Mouse (Mus musculus) heart, postnatal 0 days (tissue): ENCODE measurements at regions not wholly inside any gene's neighbourhood (a gene's known extent, or its start where the extent isn't known, plus 50 kb on each side); places are given as distances from the start of the nearest gene placed in this dataset.

Experiments used
- ATAC-seq: fragments of 200-750 bp; cut with Nextera tagmentation; 2 replicates; pipeline ENCODE4 v1.8.0; 2017; ENCODE audit warnings: low read depth, moderate number of reproducible peaks, moderate library complexity; ENCODE audit not compliant: insufficient read depth
- DNase-seq: peaks from one replicate; pipeline ENCODE4 v3.0.0-alpha.2; 2016; ENCODE audit warnings: low spot score
- H3K27ac ChIP-seq: fragments of 300-500 bp; sonication (generic); 2 replicates; pipeline ENCODE4 v1.5.1; 2014; ENCODE audit warnings: low read depth, mild to moderate bottlenecking
- H3K27me3 ChIP-seq: fragments of 300-500 bp; sonication (generic); 2 replicates; pipeline ENCODE4 v1.6.1; 2014; ENCODE audit warnings: low read length, mixed read lengths; ENCODE audit not compliant: control insufficient read depth, insufficient read depth
- H3K36me3 ChIP-seq: fragments of 300-500 bp; sonication (generic); replicated peaks from 2 replicates; pipeline ENCODE4 v1.6.1; 2014; ENCODE audit warnings: low read length, mixed read lengths; ENCODE audit not compliant: control insufficient read depth, insufficient read depth
- H3K4me1 ChIP-seq: fragments of 300-500 bp; sonication (generic); 2 replicates; pipeline ENCODE4 v1.6.1; 2014; ENCODE audit warnings: antibody characterized with exemption; ENCODE audit not compliant: control insufficient read depth, insufficient read depth
- H3K4me2 ChIP-seq: fragments of 300-500 bp; sonication (generic); 2 replicates; pipeline ENCODE4 v1.6.1; 2014; ENCODE audit warnings: low read depth, mild to moderate bottlenecking, low read length, moderate library complexity
- H3K4me3 ChIP-seq: fragments of 300-500 bp; sonication (generic); 2 replicates; pipeline ENCODE4 v1.5.1; 2014; ENCODE audit warnings: low read depth, low read length
- H3K9ac ChIP-seq: fragments of 300-500 bp; sonication (generic); replicated peaks from 2 replicates; pipeline ENCODE4 v1.6.1; 2014; ENCODE audit warnings: low read depth, low read length, mixed read lengths
- H3K9me3 ChIP-seq: fragments of 300-500 bp; sonication (generic); replicated peaks from 2 replicates; pipeline ENCODE4 v1.6.1; 2016; ENCODE audit warnings: low read length; ENCODE audit not compliant: control insufficient read depth
- CTCF ChIP-seq: IDR thresholded peaks from 2 replicates; pipeline ENCODE4 v1.5.1; 2016; ENCODE audit warnings: antibody characterized with exemption, control low read depth, low read depth
- EP300 ChIP-seq: IDR thresholded peaks from 2 replicates; pipeline ENCODE4 v1.6.1; 2016; ENCODE audit warnings: antibody characterized with exemption, low read depth
- WGBS: fragments of 180-500 bp; shearing (Covaris S2); extraction: QIAGEN DNeasy Blood & Tissue Kit; methylation state at CpG from one replicate; pipeline ENCODE4 v1.1.7; 2014; 5-methylcytosine and 5-hydroxymethylcytosine counted together

- H3K27ac ChIP-seq = no peak overlapping the region
- no peak for ATAC-seq
- no peaks in the 10 kb centered on the region for H3K36me3 ChIP-seq
- 48% methylated on average over 5 of the region's 5 CpGs for WGBS
- no peaks in the 10 kb centered on the region for H3K4me1 ChIP-seq
- no peak overlapping the region for H3K9ac ChIP-seq
- TF ChIP-seq CTCF = no peak
- TF ChIP-seq EP300 = no peak
- no peak overlapping the region for H3K4me2 ChIP-seq
- H3K27me3 ChIP-seq = no peaks in the 10 kb centered on the region
- no peak overlapping the region for H3K4me3 ChIP-seq
- DNase-seq = no peak
- no peaks in the 10 kb centered on the region for H3K9me3 ChIP-seq
These were observed 68.0 kb upstream of the Gm10295 start for GRCm38 (mm10) chr7:71419261-71419660.

- Histone ChIP-seq H3K9me3 (no peaks in the 10 kb centered on the region), H3K27ac (no peak overlapping the region)
These were observed 67.6 kb upstream of the Gm10295 start for GRCm38 (mm10) chr7:71418856-71419255.

GRCm38 (mm10) chr7:71414756-71415155, 63.5 kb upstream of the Gm10295 start:
- no peaks in the 10 kb centered on the region for H3K27me3 ChIP-seq
- DNase-seq (no peak), ATAC-seq (no peak)
- no peaks in the 10 kb centered on the region for H3K9me3 ChIP-seq
- H3K9ac ChIP-seq = no peak overlapping the region
- no peaks in the 10 kb centered on the region for H3K36me3 ChIP-seq
- no peak overlapping the region for H3K27ac ChIP-seq
- WGBS = 58% methylated on average over 2 of the region's 2 CpGs
- peaks cover 5% of the 10 kb centered on the region; the same call in 1 of the 2 replicates for H3K4me1 ChIP-seq
- H3K4me3 ChIP-seq = no peak overlapping the region
- TF ChIP-seq EP300 (no peak), CTCF (no peak)
- no peak overlapping the region for H3K4me2 ChIP-seq

More at GRCm38 (mm10) chr7:71418856-71419255, 67.6 kb upstream of the Gm10295 start:
- 52% methylated on average over 3 of the region's 3 CpGs for WGBS
- H3K27me3 ChIP-seq = no peaks in the 10 kb centered on the region
- TF ChIP-seq EP300 (no peak), CTCF (no peak)
- no peak overlapping the region for H3K9ac ChIP-seq
- H3K36me3 ChIP-seq = no peaks in the 10 kb centered on the region
- no peak overlapping the region for H3K4me3 ChIP-seq
- H3K4me1 ChIP-seq = no peaks in the 10 kb centered on the region
- DNase-seq (no peak), ATAC-seq (no peak)
- H3K4me2 ChIP-seq = no peak overlapping the region

GRCm38 (mm10) chr7:71413121-71413520, 61.8 kb upstream of the Gm10295 start:
- ATAC-seq = no peak
- Histone ChIP-seq H3K27me3 (no peaks in the 10 kb centered on the region), H3K36me3 (no peaks in the 10 kb centered on the region), H3K27ac (no peak overlapping the region), H3K4me1 (peaks cover 5% of the 10 kb centered on the region; the same call in 1 of the 2 replicates), H3K4me3 (no peak overlapping the region), H3K9ac (no peak overlapping the region), H3K4me2 (no peak overlapping the region), H3K9me3 (no peaks in the 10 kb centered on the region)
- no peak for TF ChIP-seq CTCF
- TF ChIP-seq EP300 = no peak
- 74% methylated on average over 6 of the region's 6 CpGs for WGBS
- DNase-seq = no peak

GRCm38 (mm10) chr7:71412079-71412478, 60.8 kb upstream of the Gm10295 start:
- Histone ChIP-seq H3K27ac (peak overlapping the region; percentile 73), H3K4me2 (peak overlapping the region; percentile 69), H3K9me3 (no peaks in the 10 kb centered on the region), H3K4me3 (peak overlapping the region; percentile 43), H3K27me3 (no peaks in the 10 kb centered on the region), H3K36me3 (no peaks in the 10 kb centered on the region), H3K9ac (no peak overlapping the region), H3K4me1 (peaks cover 5% of the 10 kb centered on the region; the same call in 1 of the 2 replicates)
- peak; percentile 75 for ATAC-seq
- DNase-seq = peak; percentile 86
- WGBS = 1% methylated on average over 11 of the region's 12 CpGs
- TF ChIP-seq CTCF (peak; percentile 87), EP300 (0 out of 2 replicates have a peak, but pooled peaks have one; percentile 18)
